Comparison of ENCODE assay signal across 19 mouse cellular contexts in the genomic region with DNA sequence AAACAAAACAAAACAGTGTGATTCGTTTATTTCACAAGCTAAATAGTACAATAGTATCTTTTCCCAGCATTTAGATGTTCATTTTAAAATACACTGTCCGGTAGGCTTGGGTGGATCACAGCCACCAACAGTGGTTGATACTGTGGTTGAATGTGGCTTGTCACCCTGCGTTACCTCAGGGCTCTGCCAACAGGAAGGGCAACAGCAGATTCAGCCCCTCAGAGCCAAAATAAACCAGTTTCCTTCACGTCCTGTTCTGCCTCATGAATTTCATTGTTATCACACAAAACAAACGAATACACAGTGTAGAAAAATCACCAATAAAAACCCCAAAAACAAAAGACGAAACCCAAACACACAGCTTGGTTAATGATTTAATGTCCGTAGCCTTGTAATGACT.
A peak's percentile ranks its signal among the peaks of the same experiment; 100 is the strongest.
DNase-seq lines count a peak whose midpoint lies in the region; TF ChIP-seq lines count a peak whose summit lies in the region.
"Had no signal": no experiment of that assay in that cellular context is flagged by ENCODE, and none has a peak within 500 bp of the region (broad histone marks: within the 10 kb centered on the region; RNA-seq: fewer than 3 reads in every experiment).

No protein-coding gene starts in this region.

- TF ChIP-seq POLR2A in lung, adult 2 months (IDR thresholded peaks at IDR 0.05; ENCODE audit: borderline replicate concordance, extremely low read depth, low read depth, low read length), result no peak

- DNase-seq in heart, postnatal 10 days, result peak; percentile 39 to 54
- no peak for DNase-seq in heart, postnatal 4 days
- DNase-seq in lung, postnatal 10 days, result peak; percentile 45
- no peak for DNase-seq in lung, adult 2 months
- peak; percentile 39 for DNase-seq in kidney, postnatal 10 days
- DNase-seq in lung, postnatal 36 days, result peak; percentile 47
- no peak for DNase-seq in retina, postnatal 1 day
- no peak for DNase-seq in urinary bladder, postnatal 4 days (ENCODE audit: low spot score in 2 of 2)
- DNase-seq: adrenal gland, postnatal 10 days; cerebellum, adult 18-20 months; cerebellum, postnatal 14 days; liver; right cerebral cortex, postnatal 25 days; spleen, adult 18-20 months had no signal

- intact Hi-C loops in heart, postnatal 10 days (cut with DNase I), result loop anchor here (5.0 kb wide), 1 partner anchor 101 kb away; the partner anchor contains the start of gene Limch1

- 25% methylated on average over 7 of the region's 7 CpGs for WGBS in lung, adult 2 months

- H3K4me1 ChIP-seq in lung, adult 2 months (ENCODE audit: control insufficient read depth, insufficient read depth, low read length), result peaks cover 13% of the 10 kb centered on the region
- H3K4me1 ChIP-seq: limb, embryonic 10.5 days; liver, embryonic 15.5 days; neural tube, embryonic 12.5 days had no signal

- TF ChIP-seq CTCF in lung, adult 2 months (IDR thresholded peaks at IDR 0.05; ENCODE audit: insufficient read depth, low read length), result no peak

- no peak overlapping the region for H3K4me3 ChIP-seq in lung, adult 2 months (replicated peaks; ENCODE audit: extremely low read depth, low read depth, low read length)
- H3K4me3 ChIP-seq: forebrain, embryonic 13.5 days; limb, embryonic 10.5 days; liver, embryonic 15.5 days; midbrain, embryonic 15.5 days; neural tube, embryonic 12.5 days had no signal

Comparison
In these comparisons a context has a peak if more than half of its experiments do, and no peak if none do; other contexts are left out.
1. DNase-seq: peak in heart, postnatal 10 days (2 of 2), lung, postnatal 10 days (single experiment), kidney, postnatal 10 days (single experiment) and lung, postnatal 36 days (single experiment); none in heart, postnatal 4 days (single experiment), lung, adult 2 months (single experiment), retina, postnatal 1 day (single experiment) and urinary bladder, postnatal 4 days (0 of 2).